Mouse (Mus musculus): ENCODE data around the gene Pbld2. TPM values are rescaled to one million over a fixed set of nuclear protein-coding genes. Genes with fewer than 3 reads are reported as not detected.

Gene Pbld2
- polyA plus RNA-seq, 1 experiment from 2014 or later, result 0.46 TPM

- Histone ChIP-seq H3K36me3 (replicated peaks; ENCODE audit: control insufficient read depth, insufficient read depth) (no peaks in the 10 kb centered on the region), H3K4me3 (replicated peaks; ENCODE audit: low read length) (no peak overlapping the region), H3K27ac (no peak overlapping the region), H3K9ac (no peak overlapping the region), H3K9me3 (ENCODE audit: control insufficient read depth, low read length) (no peaks in the 10 kb centered on the region), H3K27me3 (ENCODE audit: control insufficient read depth, insufficient read depth, low read length) (no peaks in the 10 kb centered on the region), H3K4me1 (replicated peaks; ENCODE audit: control insufficient read depth, insufficient read depth, low read length) (no peaks in the 10 kb centered on the region), H3K4me2 (replicated peaks) (no peak overlapping the region)
- peak; percentile 85; the same call in 1 of the 2 replicates for ATAC-seq (ENCODE audit: low FRiP score)
- 4% methylated on average over 5 of the region's 5 CpGs for WGBS
- DNase-seq (ENCODE audit: low spot score), result peak; percentile 86
Measured at GRCm38 (mm10) chr10:63065988-63066387, 41.9 kb downstream of the Pbld2 start.

- Histone ChIP-seq H3K27ac (no peak overlapping the region), H3K4me2 (replicated peaks) (no peak overlapping the region), H3K4me3 (replicated peaks; ENCODE audit: low read length) (no peak overlapping the region), H3K9ac (no peak overlapping the region), H3K27me3 (ENCODE audit: control insufficient read depth, insufficient read depth, low read length) (no peaks in the 10 kb centered on the region), H3K9me3 (ENCODE audit: control insufficient read depth, low read length) (no peaks in the 10 kb centered on the region), H3K4me1 (replicated peaks; ENCODE audit: control insufficient read depth, insufficient read depth, low read length) (peaks cover 13% of the 10 kb centered on the region), H3K36me3 (replicated peaks; ENCODE audit: control insufficient read depth, insufficient read depth) (no peaks in the 10 kb centered on the region)
- DNase-seq (ENCODE audit: low spot score) (no peak), ATAC-seq (ENCODE audit: low FRiP score) (no peak)
- 86% methylated on average over 10 of the region's 10 CpGs for WGBS
Measured at GRCm38 (mm10) chr10:63086304-63086703, 62.2 kb downstream of the Pbld2 start.

DNA sequence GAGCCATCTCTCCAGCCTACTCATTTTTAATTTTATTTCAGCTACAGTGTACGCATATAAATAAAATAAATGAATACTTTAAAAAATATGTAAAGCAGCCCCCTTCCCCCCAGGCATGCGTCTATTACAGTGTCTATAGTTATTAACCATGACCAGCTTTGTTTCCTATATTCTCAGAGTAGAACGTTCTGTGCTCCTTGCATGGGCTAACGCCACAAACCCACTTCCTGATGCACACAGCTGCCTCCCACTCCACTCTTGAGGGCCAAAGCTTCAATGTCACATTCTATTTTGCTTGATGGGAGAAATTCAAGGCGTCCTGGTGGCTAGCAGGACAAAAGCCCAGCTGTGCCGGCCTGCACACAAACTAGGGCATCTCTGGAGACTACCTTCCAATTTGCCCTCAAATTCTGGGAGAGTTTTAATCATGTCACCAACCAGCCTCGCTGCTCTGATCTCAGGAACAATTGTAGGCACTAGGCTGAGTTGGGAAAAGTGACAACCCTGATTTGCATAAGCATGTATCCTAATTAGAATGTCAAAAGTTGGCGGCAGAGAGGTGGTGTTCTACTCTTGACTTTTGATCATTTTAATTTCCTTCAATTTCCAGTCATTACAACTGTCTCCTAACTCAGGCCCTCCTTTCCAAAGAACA, 65.1 kb downstream of the Pbld2 start:
- ATAC-seq (ENCODE audit: low FRiP score), result no peak
- H3K27ac ChIP-seq, result no peak overlapping the region
- no peak for DNase-seq (ENCODE audit: low spot score)
- H3K4me2 ChIP-seq (replicated peaks), result peak overlapping the region; percentile 53
- peaks cover 13% of the 10 kb centered on the region for H3K4me1 ChIP-seq (replicated peaks; ENCODE audit: control insufficient read depth, insufficient read depth, low read length)
- peak overlapping the region; percentile 22; the same call in 1 of the 2 replicates for H3K4me3 ChIP-seq (replicated peaks; ENCODE audit: low read length)
- 22% methylated on average over 8 of the region's 8 CpGs for WGBS
- H3K9ac ChIP-seq, result peak overlapping the region; percentile 41; the same call in 1 of the 2 replicates
- H3K9me3 ChIP-seq (ENCODE audit: control insufficient read depth, low read length), result no peaks in the 10 kb centered on the region
- H3K27me3 ChIP-seq (ENCODE audit: control insufficient read depth, insufficient read depth, low read length), result no peaks in the 10 kb centered on the region
- no peaks in the 10 kb centered on the region for H3K36me3 ChIP-seq (replicated peaks; ENCODE audit: control insufficient read depth, insufficient read depth)

GRCm38 (mm10) chr10:63089758-63090571, 65.8 kb downstream of the Pbld2 start:
- no peaks in the 10 kb centered on the region for H3K27me3 ChIP-seq (ENCODE audit: control insufficient read depth, insufficient read depth, low read length)
- H3K36me3 ChIP-seq (replicated peaks; ENCODE audit: control insufficient read depth, insufficient read depth), result no peaks in the 10 kb centered on the region
- H3K4me1 ChIP-seq (replicated peaks; ENCODE audit: control insufficient read depth, insufficient read depth, low read length), result peaks cover 13% of the 10 kb centered on the region
- WGBS, result 3% methylated on average over 26 of the region's 26 CpGs
- no peaks in the 10 kb centered on the region for H3K9me3 ChIP-seq (ENCODE audit: control insufficient read depth, low read length)
- ATAC-seq (ENCODE audit: low FRiP score) (no peak; the same call in 1 of the 2 replicates), DNase-seq (ENCODE audit: low spot score) (peak; percentile 27)
- H3K4me2 ChIP-seq (replicated peaks), result peak overlapping the region; percentile 53
- peak overlapping the region; percentile 41 for H3K9ac ChIP-seq
- no peak overlapping the region for H3K27ac ChIP-seq
- H3K4me3 ChIP-seq (replicated peaks; ENCODE audit: low read length), result peak overlapping the region; percentile 22

- Histone ChIP-seq H3K4me2 (replicated peaks) (no peak overlapping the region), H3K4me1 (replicated peaks; ENCODE audit: control insufficient read depth, insufficient read depth, low read length) (peaks cover 13% of the 10 kb centered on the region), H3K27ac (no peak overlapping the region), H3K9ac (no peak overlapping the region), H3K4me3 (replicated peaks; ENCODE audit: low read length) (no peak overlapping the region), H3K9me3 (ENCODE audit: control insufficient read depth, low read length) (no peaks in the 10 kb centered on the region), H3K36me3 (replicated peaks; ENCODE audit: control insufficient read depth, insufficient read depth) (no peaks in the 10 kb centered on the region), H3K27me3 (ENCODE audit: control insufficient read depth, insufficient read depth, low read length) (no peaks in the 10 kb centered on the region; the same call in 1 of the 2 replicates)
- no peak for DNase-seq (ENCODE audit: low spot score)
- 73% methylated on average over 7 of the region's 7 CpGs for WGBS
- no peak for ATAC-seq (ENCODE audit: low FRiP score)
Measured at GRCm38 (mm10) chr10:63091915-63092314, 67.8 kb downstream of the Pbld2 start.

DNA sequence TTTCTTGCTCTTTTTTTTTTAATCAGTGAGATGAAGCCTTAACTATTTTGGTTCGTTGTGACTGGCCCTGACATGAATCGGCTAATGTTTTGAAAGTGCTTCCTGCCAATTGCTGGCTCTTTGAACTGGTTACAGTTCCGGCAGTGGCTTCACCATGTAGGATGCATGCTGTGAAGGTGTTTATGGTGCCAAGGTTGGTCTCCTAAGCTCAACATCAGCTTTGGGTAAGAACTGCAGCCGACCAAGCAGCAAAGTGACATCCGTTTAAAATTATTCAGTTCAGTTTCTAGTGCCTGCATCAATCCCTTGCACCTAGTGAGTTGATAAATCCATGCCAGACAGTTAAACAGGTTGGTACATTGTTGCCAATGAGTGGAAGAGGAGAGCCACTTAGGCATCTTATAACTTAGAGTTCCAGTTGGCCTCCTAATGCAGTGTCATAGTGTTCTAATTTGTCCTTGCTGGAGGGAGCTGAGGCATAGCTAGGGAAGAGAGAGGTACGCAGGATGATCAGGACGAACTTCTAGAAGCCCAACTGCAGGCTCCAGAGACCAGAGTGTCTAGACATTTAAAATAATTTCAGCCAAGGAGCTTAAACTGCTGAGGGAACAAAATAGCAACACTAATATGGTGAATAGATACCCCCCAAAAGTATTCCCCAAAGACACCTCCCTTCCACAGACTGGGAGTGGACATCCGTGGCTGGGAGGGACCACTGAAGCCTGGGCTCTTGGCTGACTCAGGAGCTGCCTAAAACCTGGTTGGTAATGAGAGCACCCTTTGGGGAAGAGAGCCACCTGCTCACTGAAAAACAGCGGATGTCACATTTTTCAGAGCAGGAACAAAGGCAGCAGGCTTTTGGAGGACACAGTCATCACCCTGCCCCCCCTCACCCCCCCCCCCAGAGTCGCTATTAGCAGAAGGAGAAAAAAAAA, 68.8 kb downstream of the Pbld2 start:
- WGBS, result 65% methylated on average over 10 of the region's 10 CpGs
- H3K9ac ChIP-seq, result no peak overlapping the region
- DNase-seq (ENCODE audit: low spot score), result no peak

GRCm38 (mm10) chr10:63096757-63097156, 72.6 kb downstream of the Pbld2 start:
- H3K9me3 ChIP-seq (ENCODE audit: control insufficient read depth, low read length), result no peaks in the 10 kb centered on the region
- ATAC-seq (ENCODE audit: low FRiP score) (no peak), DNase-seq (ENCODE audit: low spot score) (no peak)
- no peak overlapping the region for H3K4me2 ChIP-seq (replicated peaks)
- peaks cover 15% of the 10 kb centered on the region for H3K27me3 ChIP-seq (ENCODE audit: control insufficient read depth, insufficient read depth, low read length)
- H3K4me1 ChIP-seq (replicated peaks; ENCODE audit: control insufficient read depth, insufficient read depth, low read length), result no peaks in the 10 kb centered on the region; the same call in 1 of the 2 replicates
- H3K4me3 ChIP-seq (replicated peaks; ENCODE audit: low read length), result no peak overlapping the region
- no peaks in the 10 kb centered on the region for H3K36me3 ChIP-seq (replicated peaks; ENCODE audit: control insufficient read depth, insufficient read depth)
- no peak overlapping the region for H3K9ac ChIP-seq
- WGBS, result 63% methylated on average over 2 of the region's 2 CpGs
- H3K27ac ChIP-seq, result no peak overlapping the region

More for the DNA sequence above, 68.8 kb downstream of the Pbld2 start:
- ATAC-seq (ENCODE audit: low FRiP score), result no peak
- H3K4me3 ChIP-seq (replicated peaks; ENCODE audit: low read length), result no peak overlapping the region
- H3K4me2 ChIP-seq (replicated peaks), result no peak overlapping the region
- H3K27ac ChIP-seq, result no peak overlapping the region
- H3K9me3 ChIP-seq (ENCODE audit: control insufficient read depth, low read length), result no peaks in the 10 kb centered on the region
- peaks cover 13% of the 10 kb centered on the region for H3K4me1 ChIP-seq (replicated peaks; ENCODE audit: control insufficient read depth, insufficient read depth, low read length)
- H3K36me3 ChIP-seq (replicated peaks; ENCODE audit: control insufficient read depth, insufficient read depth), result no peaks in the 10 kb centered on the region
- H3K27me3 ChIP-seq (ENCODE audit: control insufficient read depth, insufficient read depth, low read length), result no peaks in the 10 kb centered on the region; the same call in 1 of the 2 replicates

DNA sequence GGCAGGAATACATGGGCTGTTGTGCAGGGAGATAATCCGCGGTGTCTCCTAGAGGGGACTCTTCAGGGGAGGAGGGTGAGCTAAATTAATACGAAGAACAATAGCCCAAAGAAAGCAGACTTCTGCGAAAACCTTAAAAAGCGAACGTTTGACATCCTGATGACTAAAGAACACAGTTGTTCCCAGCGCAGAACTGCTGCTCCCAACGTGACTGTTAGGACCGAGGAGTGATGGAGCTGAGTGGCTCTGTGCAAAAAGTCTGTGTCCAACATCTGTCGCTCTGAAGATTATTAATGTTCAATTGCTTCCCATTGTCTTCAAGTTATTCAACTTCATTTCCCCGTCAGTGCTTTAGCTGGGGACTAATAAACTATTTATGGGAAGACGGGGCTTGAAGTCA, 74.1 kb downstream of the Pbld2 start:
- H3K4me3 ChIP-seq (replicated peaks; ENCODE audit: low read length), result no peak overlapping the region
- no peaks in the 10 kb centered on the region for H3K9me3 ChIP-seq (ENCODE audit: control insufficient read depth, low read length)
- no peaks in the 10 kb centered on the region for H3K36me3 ChIP-seq (replicated peaks; ENCODE audit: control insufficient read depth, insufficient read depth)
- no peak overlapping the region for H3K4me2 ChIP-seq (replicated peaks)
- no peak overlapping the region for H3K9ac ChIP-seq
- no peaks in the 10 kb centered on the region; the same call in 1 of the 2 replicates for H3K4me1 ChIP-seq (replicated peaks; ENCODE audit: control insufficient read depth, insufficient read depth, low read length)
- DNase-seq (ENCODE audit: low spot score) (no peak), ATAC-seq (ENCODE audit: low FRiP score) (no peak)
- 52% methylated on average over 12 of the region's 12 CpGs for WGBS
- peaks cover 15% of the 10 kb centered on the region for H3K27me3 ChIP-seq (ENCODE audit: control insufficient read depth, insufficient read depth, low read length)
- H3K27ac ChIP-seq, result no peak overlapping the region
